Mouse (Mus musculus) testis, postnatal 14 days (tissue): ENCODE data around the gene Lzic.
"Not testable (repeated sequence)": the region's sequence is repeated elsewhere in the genome, so short reads cannot be mapped to it uniquely, and the experiment has no call there.

Experiments used
- DNase-seq: peaks from one replicate; pipeline ENCODE4 v3.0.0; 2021; ENCODE audit warnings: low spot score

The Lzic gene

DNA sequence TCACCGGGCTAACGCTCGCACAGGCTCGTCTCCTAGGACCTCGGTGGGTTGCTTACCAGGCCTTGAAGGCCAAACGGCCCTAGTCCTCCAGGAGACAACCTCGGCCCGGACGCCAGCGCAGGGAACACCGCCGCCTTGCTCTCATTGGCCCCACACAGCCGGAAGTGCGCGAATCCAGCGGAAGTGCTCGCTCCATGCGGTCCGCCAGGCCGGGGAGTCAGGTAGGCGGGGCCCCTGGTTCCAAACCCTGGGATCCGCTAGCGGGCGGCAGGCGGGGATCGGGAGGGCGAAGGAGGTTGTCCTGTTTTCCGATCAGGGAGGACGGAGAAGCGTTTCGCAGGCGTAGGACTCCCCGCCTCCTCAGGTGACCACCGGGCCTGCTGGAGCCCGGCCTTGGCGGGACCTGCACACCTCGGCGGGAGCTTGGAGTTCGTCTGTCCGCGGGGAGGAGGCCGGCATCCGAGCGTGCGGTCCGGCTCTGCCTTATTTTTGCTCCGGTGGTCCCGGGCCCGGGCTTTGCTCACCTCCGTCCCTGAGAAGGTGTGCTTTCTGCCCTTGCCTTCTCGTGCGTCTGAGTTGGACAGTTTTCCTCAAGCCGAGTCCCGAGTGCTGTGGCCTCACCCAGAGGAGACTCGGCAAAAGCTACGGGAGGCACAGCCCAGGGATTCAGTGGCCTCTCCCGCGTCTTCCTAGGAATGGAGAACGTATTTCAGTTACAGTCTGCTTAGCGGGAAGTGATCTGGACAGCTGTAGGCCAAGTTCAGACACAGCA, at the start of gene Lzic, which contains the start of gene Nmnat1:
Gene Lzic, plus strand, starts transcription at position 177 of the 772 bp plus-strand sequence.
Gene Nmnat1, minus strand, starts transcription at position 150 of the 772 bp plus-strand sequence.
- peak; percentile 96 for DNase-seq

DNA sequence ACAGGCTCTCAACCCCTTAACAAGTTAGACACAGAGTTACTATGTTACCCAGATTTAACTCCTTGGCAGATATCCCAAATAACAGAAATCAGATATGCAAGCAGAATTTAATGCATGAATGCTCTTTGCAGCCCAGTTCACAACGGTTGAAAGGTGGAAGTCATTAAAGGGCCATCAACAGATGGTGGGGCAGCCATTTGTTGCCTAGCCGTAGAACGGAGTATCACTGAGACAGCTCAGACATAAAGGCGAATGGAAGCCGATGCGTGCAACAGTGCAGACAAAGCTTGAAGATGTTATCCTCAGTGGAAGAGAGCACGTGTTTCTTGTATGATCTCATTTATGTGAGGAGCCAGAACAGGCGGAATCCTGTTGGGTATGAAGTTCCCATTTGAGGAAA, 44.5 kb upstream of the Lzic start:
- DNase-seq = no peak

DNA sequence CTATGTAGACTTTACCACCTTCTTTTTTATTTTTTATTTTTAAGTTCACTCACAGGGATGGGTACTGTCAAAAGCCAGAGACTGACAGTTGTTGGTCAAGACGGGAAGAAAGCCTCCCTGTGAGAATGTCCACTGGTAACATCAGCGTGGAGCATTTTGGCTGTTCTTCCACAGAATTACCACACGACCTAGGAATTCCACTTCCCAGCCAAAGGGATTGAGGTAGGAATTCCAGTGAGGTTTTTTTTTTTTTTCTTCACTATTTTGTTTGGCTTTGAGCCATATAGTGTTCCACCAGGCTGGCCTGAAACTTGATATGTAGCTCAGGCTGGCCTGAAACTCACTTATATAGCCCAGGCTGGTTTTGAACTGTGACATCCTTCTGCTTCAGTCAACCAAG, 42.6 kb upstream of the Lzic start:
- no peak for DNase-seq

DNA sequence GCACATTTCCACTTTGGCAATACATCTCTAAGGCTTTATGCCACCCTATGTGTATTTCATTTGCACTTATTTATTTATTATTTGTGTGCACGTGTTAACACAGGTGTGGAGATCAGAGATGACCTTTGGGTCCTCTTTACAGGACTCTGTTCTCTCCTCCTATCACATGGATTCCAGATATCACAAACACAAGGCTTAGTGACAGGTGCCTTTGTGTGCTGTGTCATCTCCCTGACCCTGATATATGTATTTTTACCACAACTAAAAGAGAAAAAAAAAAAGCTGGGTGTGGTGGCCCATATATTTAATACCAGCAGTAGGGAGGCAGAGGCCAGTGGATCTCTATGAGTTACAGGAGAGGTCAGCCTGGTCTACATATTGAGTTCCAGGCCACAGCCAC, 40.6 kb upstream of the Lzic start:
- no peak for DNase-seq

DNA sequence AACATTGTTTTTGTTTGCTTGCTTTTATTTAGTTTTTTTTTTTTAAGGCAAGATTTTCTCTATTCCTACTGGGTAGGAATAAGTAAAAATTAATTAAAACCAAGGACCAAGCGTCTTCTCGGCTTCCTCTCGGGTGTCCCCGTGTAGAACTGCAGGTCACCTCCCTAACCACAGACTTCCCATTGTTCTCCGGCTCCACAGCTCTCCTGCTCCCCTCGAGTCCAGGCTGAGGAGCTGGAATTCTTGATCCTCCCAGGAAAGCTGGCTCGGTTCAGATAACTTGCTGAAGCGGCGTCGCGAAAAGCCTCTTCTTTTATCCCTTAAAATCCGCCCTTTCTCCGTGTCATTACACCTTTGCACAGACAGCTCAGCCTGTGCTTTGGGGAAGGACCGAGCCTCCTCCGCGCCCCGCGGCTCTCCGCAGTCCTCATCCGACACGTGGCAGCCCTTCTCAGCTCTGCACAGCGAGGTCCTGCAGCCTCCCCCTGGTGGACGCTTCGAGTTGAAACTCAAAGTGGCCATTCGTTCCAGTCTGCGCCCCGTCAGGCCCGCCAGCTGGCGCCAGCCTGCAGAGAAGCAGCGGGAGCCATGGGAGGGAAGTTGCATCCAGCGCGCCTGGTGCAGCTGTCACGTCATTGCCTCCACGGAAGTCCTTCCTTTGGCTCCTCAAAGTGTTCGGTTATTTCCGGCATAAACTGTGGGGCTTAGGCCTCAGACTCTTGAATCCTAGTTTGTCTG, 39.9 kb upstream of the Lzic start:
- peak; percentile 84 for DNase-seq

DNA sequence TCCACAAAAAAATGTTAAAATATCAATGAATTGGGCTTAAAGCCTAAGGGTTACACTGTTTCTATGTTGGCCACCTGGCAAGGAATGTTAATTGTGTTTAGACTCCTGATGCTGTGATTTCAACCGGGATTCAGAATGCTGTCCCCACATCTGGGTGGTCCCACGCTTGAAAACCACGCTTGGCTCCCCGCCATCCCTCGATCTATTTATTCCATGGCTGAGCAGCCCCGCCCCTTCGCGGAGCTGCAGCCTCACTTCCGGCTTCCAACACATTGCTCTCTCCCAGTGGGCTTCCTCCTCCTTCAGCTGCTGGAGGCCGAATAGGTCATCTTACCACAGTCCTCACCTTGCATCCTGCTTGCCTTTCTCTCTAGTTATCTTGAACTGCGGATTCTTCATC, 39.2 kb upstream of the Lzic start:
- peak; percentile 62 for DNase-seq

DNA sequence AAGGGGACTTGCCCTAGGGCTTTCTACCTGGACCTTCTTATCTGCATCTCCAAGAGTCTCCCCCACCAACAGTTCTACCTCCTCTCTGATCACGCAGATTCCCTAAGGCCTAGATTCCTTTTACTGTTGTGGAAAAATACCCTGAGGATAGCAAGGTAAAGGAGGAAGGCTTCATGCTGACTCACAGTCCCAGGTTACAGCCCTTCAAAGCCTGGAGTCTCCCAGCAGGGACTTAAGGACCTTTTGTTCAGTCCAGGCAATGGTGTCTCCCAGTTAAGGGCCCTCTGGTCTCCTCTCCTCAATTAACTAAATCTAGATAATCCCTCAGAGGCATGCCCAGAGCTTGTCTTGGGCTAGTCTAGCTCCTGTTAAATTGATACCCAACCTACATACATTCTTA, 38.7 kb upstream of the Lzic start:
- DNase-seq = no peak

DNA sequence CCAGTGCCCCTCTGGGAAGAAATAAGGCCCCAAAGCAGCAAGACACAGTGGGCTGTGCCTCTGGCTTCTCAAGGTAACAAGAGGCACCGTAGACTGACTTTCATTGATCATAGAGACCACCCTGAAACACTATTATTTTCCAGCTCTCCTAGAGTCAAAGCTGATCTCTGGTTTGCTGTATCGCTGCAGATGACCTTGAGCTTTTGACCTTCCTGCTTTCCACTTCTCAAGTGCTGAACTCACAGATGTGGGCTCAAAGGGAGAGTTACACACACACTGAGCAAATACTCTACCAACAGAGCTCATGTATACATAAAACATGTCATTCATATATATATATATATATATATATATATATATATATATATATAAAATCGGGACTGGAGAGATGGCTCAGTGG, 34.4 kb upstream of the Lzic start:
- DNase-seq = no peak

DNA sequence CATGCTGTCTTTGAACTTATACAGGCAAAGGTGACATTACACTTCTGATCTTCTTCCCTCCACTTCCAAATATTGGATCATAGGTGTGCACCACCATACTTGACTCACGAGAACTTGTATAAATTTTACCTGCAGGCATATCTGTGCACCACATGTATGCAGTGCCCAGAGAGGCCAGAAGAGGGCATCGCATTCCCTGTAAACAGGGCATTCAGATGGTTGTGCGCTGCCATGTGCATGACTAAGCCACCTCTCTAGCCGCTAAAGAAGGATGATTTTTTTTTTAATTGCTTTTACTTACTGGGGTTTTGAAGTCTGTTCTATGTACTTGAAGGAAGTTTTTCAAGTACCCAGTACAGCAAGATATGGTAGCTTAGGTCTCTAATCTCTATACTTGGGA, 31.4 kb upstream of the Lzic start:
- DNase-seq = no peak

DNA sequence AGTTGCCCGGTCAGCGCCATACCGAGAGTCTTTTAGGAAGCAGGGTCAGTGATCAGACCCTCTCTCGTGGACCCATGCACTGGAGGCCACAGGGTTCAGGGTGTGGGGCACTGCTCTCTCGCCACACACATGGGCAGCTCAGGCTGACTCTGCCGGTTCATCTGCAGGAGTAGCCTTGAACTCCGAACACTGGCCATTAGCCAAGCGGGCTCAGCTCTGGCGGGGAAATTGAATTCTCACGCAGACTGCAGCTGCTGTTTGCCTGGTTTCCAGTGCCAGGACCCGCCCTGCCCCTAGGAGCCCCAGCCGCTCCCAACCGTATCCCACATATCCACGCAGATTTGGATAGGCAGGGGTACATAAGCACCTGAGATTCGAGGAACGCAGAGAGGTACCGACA, 30.8 kb upstream of the Lzic start:
- DNase-seq = no peak

DNA sequence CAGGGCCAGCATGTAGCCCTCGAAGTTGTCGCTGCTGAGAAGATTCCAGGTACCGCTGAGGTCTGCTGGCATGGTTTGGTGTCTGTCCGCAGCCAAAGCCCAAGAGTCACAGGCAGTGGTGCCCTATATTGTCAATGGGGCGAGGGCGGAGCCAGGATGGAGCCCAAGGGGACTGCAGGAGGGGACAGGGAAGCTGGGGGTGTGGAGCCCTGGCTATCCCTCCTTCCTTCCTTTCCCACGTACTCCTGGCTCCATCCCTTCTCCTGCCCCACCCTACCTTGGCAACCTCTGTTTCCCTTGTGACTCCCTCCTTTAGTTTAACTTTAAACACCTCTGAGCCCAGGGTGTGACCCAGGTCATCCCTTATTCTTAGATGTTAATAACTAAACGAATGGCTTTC, 30.1 kb upstream of the Lzic start, which contains the start of gene Rbp7:
Gene Rbp7, minus strand, starts transcription at position 100 of the 400 bp plus-strand sequence.
- no peak for DNase-seq

DNA sequence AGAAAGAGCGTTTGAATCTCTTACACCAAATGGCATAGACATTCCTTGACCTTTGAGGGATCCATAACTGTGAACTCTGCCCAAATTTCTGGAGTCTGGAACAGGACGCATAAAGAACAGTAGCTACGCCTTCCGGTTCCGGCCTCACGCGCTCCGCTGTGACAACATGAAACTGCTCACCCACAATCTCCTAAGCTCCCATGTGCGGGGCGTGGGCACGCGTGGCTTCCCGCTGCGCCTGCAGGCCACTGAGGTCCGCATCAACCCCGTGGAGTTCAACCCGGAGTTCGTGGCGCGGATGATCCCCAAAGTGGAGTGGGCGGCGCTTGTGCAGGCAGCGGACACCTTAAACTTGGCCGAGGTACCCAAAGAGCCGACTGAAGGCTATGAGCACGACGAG, 27.9 kb upstream of the Lzic start:
- DNase-seq = not testable (repeated sequence)

DNA sequence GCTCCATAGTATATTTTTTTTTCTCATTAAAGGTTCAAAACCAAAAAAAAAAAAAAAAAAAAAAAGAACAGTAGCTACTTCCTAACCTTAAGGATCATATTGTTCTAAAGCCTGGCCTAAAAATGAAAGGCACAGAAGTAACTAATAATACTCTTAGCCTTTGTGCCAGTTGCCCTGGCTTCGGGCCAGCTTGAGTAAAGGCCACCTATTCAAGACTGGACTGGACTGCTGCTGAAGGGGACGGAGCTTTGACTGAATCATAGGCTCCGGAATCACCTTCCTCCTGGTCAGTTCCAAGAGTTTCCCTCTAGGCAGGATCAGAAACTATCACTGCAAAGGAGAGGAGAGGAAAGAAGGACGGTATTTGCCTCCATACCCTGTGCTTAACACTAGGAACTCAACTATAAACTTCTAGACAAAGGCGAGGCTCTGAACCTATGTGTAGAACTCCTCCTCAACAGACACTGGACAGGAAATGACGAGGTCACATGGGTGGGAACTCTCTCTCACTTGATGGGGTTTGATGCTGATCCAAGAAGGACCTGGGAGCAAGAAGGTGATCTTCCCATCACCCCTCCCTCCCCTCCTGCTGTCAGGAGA, 27.1 kb upstream of the Lzic start:
- DNase-seq = no peak

DNA sequence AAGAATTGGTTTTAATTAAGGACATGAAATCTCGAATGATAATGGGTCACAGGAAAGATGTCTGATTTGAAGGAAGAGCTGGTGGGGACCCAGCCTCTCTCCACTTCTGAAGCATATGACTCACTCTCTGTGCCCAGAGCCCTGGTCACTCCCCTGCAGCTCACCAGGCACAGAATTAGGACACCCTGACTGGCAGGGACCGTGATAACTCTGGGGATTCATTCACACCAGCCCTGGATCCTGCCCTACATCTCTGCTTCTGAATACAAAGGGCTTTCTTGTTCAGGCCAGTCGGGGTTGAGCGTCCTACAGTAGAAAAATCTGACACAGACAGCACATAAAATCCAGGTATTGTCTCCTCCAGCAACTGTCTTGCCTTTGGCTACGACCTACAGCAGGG, 26.5 kb upstream of the Lzic start:
- no peak for DNase-seq

DNA sequence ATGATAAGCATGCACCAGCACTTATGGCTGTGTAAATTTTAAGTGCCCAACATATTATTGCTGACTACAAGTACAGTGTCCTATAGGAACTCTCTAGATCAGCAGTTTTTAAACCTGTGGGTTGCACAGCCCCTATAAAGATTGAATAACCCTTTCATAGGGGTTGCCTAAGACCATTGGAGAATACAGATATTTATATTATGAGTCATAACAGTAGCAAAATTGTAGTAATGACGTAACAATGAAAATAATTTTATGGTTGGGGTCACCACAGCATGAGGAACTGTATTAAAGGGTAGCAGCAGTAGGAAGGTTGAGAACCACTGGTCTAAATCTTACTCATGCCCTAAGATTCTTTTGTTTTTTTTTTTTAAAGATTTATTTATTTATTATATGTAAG, 25.6 kb upstream of the Lzic start:
- no peak for DNase-seq

DNA sequence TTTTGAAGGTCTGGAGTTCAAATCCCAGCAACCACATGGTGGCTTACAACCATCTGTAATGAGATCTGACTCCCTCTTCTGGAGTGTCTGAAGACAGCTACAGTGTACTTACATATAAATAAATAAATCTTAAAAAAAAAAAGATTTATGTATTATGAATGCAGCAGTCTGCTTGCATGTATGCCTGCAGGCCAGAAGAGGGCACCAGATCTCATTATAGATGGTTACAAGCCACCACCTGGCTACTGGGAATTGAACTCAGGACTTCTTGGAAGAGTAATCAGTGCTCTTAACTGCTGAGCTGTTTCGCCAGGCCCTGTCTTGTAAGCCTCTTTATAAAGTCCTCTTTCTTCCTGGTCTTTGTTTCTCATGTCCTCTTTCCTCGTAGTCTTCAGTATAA, 24.6 kb upstream of the Lzic start:
- not testable (repeated sequence) for DNase-seq

DNA sequence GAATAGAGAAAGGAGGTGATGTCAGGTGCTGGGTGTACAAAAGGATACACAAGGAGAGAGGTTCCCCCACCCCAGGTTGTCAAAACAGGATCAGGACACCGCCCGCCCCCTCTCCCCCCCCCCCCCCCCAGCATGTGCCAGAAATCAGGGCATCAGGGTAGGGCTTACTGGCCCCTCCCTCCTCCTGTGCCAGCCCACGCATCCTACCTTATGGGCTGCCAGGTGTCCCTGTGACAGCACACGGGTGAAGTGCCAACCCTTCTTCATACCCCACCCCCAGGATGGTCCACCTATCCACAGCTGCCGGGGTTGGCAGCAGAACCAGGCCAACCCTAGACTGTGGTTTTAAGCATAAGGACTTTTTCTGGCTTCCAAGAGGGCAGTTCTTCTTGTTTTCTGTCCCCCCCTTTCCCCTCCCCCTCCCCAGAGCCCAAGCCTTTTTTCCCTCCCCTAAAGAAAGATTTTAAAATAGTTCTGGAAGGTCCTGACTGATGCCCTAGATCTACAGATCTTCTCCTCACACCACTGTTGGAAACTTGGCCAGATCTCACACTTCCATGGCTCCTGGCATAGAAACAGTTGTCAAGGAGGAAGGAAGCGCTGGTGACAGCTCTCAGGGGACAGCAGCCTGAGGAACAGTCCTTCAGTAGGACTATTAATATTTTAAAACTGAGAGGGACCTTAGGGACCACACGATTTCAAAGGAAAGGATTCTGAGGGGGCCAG, 23.3 kb upstream of the Lzic start:
- no peak for DNase-seq

DNA sequence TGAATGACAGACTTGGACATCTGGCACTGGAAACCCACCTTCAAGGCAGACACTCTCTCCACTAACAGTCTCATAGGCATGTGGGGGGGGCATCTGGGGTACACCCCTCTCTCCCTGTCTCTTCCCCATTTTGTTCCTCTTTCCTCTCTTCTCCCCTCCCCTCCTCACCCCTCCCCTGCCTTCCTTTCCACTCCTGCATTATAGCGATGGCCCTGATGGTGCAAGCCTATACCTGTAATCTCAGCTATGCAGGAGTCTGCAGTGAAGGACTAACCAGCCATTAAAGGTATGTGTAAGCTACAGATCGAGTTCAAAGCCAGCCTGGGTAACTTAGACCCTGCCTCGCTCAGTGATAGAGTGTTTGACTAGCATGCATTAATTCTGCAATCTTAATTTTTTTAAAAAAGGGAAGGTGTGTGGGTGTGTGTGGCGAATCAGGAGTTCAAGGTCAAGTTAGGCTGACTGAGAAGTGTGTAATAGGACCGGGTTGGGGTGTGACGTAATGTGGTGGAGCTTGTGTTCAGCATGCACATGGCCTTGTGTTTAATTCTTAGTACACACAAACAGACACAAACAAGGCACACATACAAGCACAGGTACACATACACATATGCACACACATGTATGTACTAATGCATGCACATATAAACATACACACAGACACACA, 22.6 kb upstream of the Lzic start:
- no peak for DNase-seq

DNA sequence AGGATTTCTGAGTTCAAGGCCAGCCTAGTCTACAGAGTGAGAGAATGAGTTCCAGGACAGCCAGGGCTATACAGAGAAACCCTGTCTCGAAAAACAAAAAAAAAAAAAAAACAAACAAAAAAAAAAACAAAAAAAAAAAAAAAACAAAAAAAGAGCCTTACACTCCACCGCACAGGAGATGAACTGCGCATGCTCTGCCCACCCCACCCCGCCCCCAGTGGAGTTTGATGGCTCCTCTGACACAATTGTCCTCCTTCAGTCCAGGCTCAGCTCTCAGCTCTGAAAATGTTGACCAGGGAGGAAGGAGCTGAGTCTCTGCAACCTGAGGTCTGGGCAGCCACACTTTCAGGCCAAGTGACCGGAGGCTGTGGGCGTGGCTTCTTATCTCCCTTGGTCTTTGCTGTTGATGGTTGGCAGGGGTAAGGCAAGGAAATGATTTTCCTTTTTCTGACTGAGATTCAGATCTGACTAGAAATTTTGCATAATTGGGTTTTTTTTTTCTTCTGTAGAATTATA, 21.5 kb upstream of the Lzic start:
- no peak for DNase-seq

DNA sequence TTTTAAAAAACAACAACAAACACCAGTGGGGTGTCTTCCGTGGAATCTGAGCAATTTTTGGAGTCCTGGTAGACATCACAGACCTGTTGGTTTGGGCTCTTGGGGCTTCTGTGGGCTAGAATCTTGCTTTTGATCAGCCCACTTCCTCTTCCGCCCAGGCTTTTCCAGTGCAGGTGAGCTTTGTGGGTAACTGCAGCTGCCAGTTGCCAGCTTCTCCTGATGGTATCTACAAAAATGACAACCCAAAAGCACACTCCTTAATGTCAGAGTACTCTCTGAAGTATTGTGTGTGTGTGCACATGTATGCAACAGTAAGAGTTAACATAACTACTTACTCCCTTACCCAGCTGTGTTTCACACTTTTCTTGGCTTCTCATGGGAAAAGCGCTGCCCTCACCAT, 15.5 kb upstream of the Lzic start:
- DNase-seq = no peak

DNA sequence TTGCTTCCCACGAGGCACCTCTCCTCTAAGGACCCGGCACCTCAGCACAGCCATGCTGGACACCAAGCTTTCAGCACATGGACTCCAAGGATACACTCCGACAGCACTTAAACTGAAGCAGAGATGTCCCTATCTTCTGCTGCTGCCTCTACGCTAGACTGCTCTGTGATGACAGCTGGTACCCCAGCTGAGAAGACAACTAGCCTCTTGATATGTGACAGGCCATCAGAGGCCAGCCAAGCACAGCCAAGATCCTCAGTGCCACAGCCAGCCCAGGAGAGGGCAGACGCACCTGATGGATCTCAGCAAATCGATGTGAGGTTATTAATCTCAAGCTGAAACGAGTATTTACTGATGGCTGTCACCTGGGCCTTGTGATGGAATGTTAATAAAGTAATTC, 9.9 kb upstream of the Lzic start:
- no peak for DNase-seq

DNA sequence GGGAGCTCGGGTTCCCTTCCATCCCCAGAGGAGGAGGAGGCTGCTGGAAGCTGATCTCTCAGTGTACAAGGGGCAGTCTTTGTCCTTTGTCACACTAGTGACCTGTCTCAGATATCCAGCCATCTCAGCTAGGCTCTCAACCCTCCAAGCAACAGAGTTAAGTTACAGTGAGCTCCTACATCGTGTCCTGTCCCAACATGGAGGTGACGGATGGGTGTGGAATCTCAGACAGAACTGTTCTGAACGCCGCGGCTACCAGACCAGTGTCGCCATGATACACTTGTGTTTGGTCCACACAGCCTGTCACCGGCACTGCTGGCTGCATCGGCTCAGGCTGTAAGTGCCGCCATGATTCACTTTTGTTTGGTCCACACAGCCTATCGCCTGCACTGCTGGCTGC, 8.0 kb upstream of the Lzic start, which contains the start of gene Tmem274:
Gene Tmem274, plus strand, starts transcription at position 301 of the 400 bp plus-strand sequence.
- no peak for DNase-seq
